Mouse (Mus musculus) intestine, embryonic 16.5 days (tissue): ENCODE measurements around the gene Abo. TPM values are rescaled to one million over a fixed set of nuclear protein-coding genes. Genes with fewer than 3 reads are reported as not detected.
A peak's percentile ranks its signal among the peaks of the same experiment; 100 is the strongest.
"Not testable (repeated sequence)": the region's sequence is repeated elsewhere in the genome, so short reads cannot be mapped to it uniquely, and the experiment has no call there.

Experiments used
- ATAC-seq: fragments of 200-750 bp; cut with Nextera tagmentation; 2 replicates; pipeline ENCODE4 v1.8.0; 2017; ENCODE audit warnings: moderate TSS enrichment, moderate library complexity
- H3K27ac ChIP-seq: fragments of 300-500 bp; sonication (generic); 2 replicates; pipeline ENCODE4 v1.5.1; 2014; ENCODE audit warnings: mild to moderate bottlenecking, low read length
- H3K27me3 ChIP-seq: fragments of 300-500 bp; sonication (generic); replicated peaks from 2 replicates; pipeline ENCODE4 v1.6.1; 2014; ENCODE audit warnings: low read length, control low read depth, mixed read lengths; ENCODE audit not compliant: control insufficient read depth, insufficient read depth
- H3K36me3 ChIP-seq: fragments of 300-500 bp; sonication (generic); 2 replicates; pipeline ENCODE4 v1.6.1; 2014; ENCODE audit warnings: low read length, control low read depth; ENCODE audit not compliant: control insufficient read depth, insufficient read depth
- H3K4me1 ChIP-seq: fragments of 300-500 bp; sonication (generic); 2 replicates; pipeline ENCODE4 v1.6.1; 2014; ENCODE audit warnings: low read length, control low read depth, mixed read lengths; ENCODE audit not compliant: control insufficient read depth, insufficient read depth
- H3K4me2 ChIP-seq: fragments of 300-500 bp; sonication (generic); 2 replicates; pipeline ENCODE4 v1.6.1; 2014; ENCODE audit warnings: low read depth, low read length, control low read depth
- H3K4me3 ChIP-seq: fragments of 300-500 bp; sonication (generic); 2 replicates; pipeline ENCODE4 v1.5.1; 2014; ENCODE audit warnings: mild to moderate bottlenecking, low read length
- H3K9ac ChIP-seq: fragments of 300-500 bp; sonication (generic); 2 replicates; pipeline ENCODE4 v1.6.1; 2014; ENCODE audit warnings: low read depth, low read length
- H3K9me3 ChIP-seq: fragments of 300-500 bp; sonication (generic); 2 replicates; pipeline ENCODE4 v1.6.1; 2016; ENCODE audit warnings: low read length, control low read depth; ENCODE audit not compliant: control insufficient read depth
- WGBS: fragments of 180-500 bp; shearing (Covaris S2); extraction: QIAGEN DNeasy Blood & Tissue Kit; methylation state at CpG from one replicate; pipeline ENCODE4 v1.1.7; 2014; 5-methylcytosine and 5-hydroxymethylcytosine counted together
- polyA plus RNA-seq: library from polyadenylated mRNA; unstranded; fragments of >200 nt; fragmentation: Nextera tagmentation; extraction: Ambion mirVana; gene quantifications from 2 replicates; pipeline ENCODE4 v1.2.1, GENCODE M21; 2015

The Abo gene
- polyA plus RNA-seq, 1 experiment from 2014 or later = 0.21 TPM

DNA sequence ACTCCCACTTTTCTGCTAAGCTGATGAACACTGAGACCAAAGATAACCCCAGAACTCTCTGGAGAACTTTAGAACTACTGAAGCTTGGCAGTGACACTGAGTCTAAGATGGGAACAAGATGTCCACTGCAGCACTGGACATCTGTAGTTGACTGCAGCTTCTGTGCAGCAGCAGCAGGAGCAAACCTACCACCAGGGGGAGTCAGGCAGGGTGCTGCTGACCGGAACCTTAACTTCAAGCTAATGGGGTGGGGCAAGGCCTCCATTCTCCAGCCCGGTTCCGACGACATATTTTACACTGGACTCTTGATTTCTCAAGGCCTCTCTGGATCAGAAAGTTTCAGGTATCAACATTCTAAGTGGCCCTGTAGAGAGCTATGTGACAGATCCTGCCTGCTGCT lies 42.3 kb upstream of the Abo start:
- no peak for ATAC-seq

DNA sequence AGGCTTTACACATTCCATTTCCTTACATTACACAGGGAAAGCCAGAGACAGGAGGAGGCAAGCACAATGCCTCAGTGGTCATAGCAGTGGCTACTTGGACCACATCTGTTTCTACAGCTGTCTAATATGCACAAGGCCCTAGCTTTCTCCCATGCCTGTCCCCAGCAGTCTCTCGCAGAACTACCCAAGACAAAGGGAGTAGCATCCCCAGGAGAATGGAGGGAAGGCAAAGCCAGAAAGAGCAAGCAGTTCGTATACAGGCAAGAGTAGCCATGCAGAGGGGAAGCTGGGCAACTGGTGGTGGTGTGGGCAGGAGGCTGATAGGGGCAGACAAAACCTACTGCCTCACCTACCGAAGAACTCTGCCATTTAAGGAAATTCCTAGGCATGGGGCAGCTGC lies 41.7 kb upstream of the Abo start:
- WGBS = 84% methylated on average over 3 of the region's 3 CpGs

More for the DNA sequence above, 42.3 kb upstream of the Abo start:
- no peaks in the 10 kb centered on the region for H3K27me3 ChIP-seq
- H3K4me3 ChIP-seq = no peak overlapping the region
- H3K9me3 ChIP-seq = no peaks in the 10 kb centered on the region
- no peak overlapping the region for H3K9ac ChIP-seq
- peaks cover 19% of the 10 kb centered on the region for H3K36me3 ChIP-seq
- WGBS = 52% methylated on average over 4 of the region's 4 CpGs
- peaks cover 22% of the 10 kb centered on the region for H3K4me1 ChIP-seq
- H3K27ac ChIP-seq = no peak overlapping the region
- H3K4me2 ChIP-seq = no peak overlapping the region

DNA sequence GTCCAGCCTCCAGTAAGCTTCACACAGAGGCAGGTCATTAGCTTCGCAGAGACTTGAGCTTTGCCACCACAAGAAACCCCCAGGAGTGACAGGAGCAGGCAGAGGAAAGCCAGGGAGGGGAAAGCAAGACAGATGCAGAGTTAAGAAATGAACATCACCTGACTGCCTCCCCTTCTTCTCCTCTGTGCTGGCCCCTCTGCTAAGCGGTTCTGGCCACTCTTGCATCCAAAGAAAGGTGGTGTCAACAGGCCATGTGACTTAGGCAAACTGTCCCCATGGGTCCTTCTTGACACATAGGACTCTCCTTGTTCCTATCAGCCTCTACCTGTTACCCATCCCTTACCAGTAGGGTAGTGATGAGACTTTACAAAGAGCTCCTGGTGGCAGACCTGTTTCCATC lies 41.2 kb upstream of the Abo start:
- Histone ChIP-seq H3K9ac (peak overlapping the region; percentile 9; the same call in 1 of the 2 replicates), H3K4me1 (peaks cover 29% of the 10 kb centered on the region), H3K27ac (no peak overlapping the region), H3K4me3 (no peak overlapping the region), H3K4me2 (no peak overlapping the region), H3K9me3 (no peaks in the 10 kb centered on the region), H3K27me3 (no peaks in the 10 kb centered on the region), H3K36me3 (peaks cover 17% of the 10 kb centered on the region)
- no peak for ATAC-seq
- 90% methylated on average over 2 of the region's 2 CpGs for WGBS

More for the DNA sequence above, 41.7 kb upstream of the Abo start:
- no peak overlapping the region for H3K9ac ChIP-seq
- no peak overlapping the region for H3K4me3 ChIP-seq
- no peaks in the 10 kb centered on the region for H3K9me3 ChIP-seq
- H3K36me3 ChIP-seq = peaks cover 17% of the 10 kb centered on the region
- H3K27me3 ChIP-seq = no peaks in the 10 kb centered on the region
- peaks cover 24% of the 10 kb centered on the region for H3K4me1 ChIP-seq
- ATAC-seq = no peak
- no peak overlapping the region for H3K27ac ChIP-seq
- no peak overlapping the region for H3K4me2 ChIP-seq

DNA sequence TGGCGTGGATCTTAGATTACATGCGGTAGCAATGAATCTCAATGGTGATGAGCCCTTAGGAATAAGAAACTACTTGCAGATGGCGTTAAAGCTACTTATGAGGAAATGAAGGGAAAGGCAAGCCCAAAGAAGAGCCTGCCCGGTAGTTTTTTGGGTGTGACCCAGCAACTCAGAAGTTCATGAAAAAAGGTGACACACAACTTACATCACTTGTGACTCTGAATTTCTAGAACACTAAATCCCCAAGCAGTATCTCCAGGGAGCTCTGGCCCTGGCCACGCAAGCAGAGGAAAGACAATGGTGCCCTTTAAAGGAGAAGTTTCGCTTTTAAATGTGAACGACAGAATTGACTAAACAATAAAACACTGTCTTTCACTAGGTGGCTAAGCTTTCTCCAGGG lies 38.5 kb upstream of the Abo start:
- Histone ChIP-seq H3K4me2 (peak overlapping the region; percentile 74), H3K4me3 (peak overlapping the region; percentile 81), H3K27me3 (no peaks in the 10 kb centered on the region), H3K36me3 (peaks cover 31% of the 10 kb centered on the region), H3K4me1 (peaks cover 20% of the 10 kb centered on the region), H3K9me3 (no peaks in the 10 kb centered on the region), H3K27ac (peak overlapping the region; percentile 74), H3K9ac (peak overlapping the region; percentile 87)
- ATAC-seq = no peak
- WGBS = 8% methylated on average over 7 of the region's 7 CpGs

DNA sequence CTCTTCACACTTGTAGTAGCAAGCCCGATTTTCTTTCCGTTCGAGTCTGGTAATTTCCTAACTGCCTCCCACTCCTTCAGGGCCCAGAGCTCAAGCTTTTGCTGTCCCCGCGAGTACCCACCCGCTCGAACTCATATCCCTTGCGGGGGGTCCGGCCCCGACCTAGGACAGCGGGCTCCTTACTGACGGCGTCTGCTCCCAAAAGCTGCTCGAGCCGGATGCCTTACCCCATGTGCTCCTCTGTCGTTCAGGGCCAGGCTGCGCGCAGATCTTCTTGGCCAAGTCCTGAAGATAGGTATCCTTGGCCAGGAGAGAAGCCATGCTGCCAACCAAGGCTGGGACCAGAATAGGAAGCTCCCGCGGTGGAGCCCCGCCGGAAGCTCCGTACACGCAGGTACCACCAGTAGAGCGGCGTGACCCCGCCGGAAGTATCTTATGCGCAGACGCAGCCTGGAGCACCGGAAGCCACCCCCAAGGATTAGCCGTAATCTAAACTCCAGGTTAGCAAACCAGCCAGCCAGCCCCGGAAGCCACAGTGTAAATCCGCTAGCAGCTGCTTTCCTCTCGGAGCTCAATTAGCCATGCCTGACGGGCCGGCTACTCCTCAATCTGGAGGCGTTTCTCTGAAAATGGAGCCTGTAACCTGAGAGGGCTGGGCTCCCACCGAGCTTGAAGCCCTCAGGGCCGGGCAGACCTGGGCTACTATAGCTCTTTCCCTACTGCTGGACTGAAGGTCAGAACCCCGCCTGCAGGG lies 37.9 kb upstream of the Abo start, which contains the start of gene Surf6:
TSS of gene Surf6 (minus strand) at position 413 of the 754 bp plus-strand sequence.
- peaks cover 34% of the 10 kb centered on the region for H3K36me3 ChIP-seq
- H3K27ac ChIP-seq = peak within 1 kb of the TSS; percentile 74
- peak; percentile 96 for ATAC-seq
- H3K27me3 ChIP-seq = no peaks in the 10 kb centered on the region
- WGBS = under 1% methylated on average over 41 of the region's 41 CpGs
- peak within 1 kb of the TSS; percentile 81 for H3K4me3 ChIP-seq
- H3K4me1 ChIP-seq = peaks cover 19% of the 10 kb centered on the region
- no peaks in the 10 kb centered on the region for H3K9me3 ChIP-seq
- H3K4me2 ChIP-seq = peak within 1 kb of the TSS; percentile 74
- H3K9ac ChIP-seq = peak within 1 kb of the TSS; percentile 87

DNA sequence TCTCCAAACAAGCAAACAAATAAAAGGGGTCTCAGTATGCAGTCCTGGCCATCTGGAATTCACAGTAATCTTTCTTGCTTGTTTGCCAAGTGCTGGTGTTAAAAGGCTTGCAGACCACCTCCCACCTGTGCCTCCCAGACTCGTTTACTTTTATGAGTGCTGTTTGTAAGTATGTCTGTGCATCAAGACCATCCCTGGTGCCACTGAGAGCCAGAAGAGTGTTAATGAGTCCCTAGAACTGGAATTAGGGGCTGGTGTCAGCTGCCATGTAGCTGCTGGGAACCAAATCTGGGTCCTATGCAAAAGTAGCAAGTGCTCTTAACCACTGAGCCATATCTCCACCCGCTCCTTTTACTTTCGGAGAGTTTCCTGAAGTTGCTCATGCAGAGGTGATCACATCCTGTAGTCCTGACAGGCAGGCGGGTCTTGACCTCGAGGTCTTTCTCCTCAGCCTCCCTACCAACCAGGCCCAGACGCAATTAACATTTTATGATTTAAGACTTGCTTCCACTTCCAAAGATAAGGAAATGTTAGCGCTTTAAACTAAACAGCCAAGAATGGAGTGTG lies 37.1 kb upstream of the Abo start:
- H3K9me3 ChIP-seq = no peaks in the 10 kb centered on the region
- H3K4me2 ChIP-seq = peak overlapping the region; percentile 74
- peak overlapping the region; percentile 58 for H3K27ac ChIP-seq
- H3K9ac ChIP-seq = peak overlapping the region; percentile 87
- H3K36me3 ChIP-seq = peaks cover 33% of the 10 kb centered on the region
- no peak for ATAC-seq
- peaks cover 21% of the 10 kb centered on the region for H3K4me1 ChIP-seq
- no peaks in the 10 kb centered on the region for H3K27me3 ChIP-seq
- 6% methylated on average over 7 of the region's 7 CpGs for WGBS
- H3K4me3 ChIP-seq = peak overlapping the region; percentile 81

DNA sequence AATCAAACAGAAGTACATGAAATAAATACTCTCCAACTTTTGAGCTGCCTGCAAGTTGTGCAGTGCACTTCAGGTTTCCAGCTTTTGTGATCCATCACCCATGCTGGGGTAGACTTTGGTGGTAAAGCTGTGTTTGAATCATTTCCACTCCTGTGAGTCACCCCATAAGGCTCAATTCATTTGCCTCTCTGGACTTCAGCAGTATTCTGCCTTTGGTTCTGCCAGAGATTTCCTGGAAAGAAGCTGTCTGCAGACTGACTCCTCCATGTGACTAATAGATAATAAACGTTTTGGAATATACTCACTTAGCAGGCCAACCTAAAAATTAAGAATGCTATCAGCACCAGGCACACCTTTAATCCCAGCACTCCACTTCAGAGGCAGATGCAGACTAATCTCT lies 36.0 kb upstream of the Abo start:
- Histone ChIP-seq H3K9ac (no peak overlapping the region), H3K9me3 (no peaks in the 10 kb centered on the region), H3K4me1 (peaks cover 21% of the 10 kb centered on the region), H3K27ac (no peak overlapping the region), H3K4me2 (no peak overlapping the region), H3K27me3 (no peaks in the 10 kb centered on the region), H3K36me3 (peaks cover 27% of the 10 kb centered on the region), H3K4me3 (no peak overlapping the region)
- 51% methylated on average over 1 of the region's 1 CpGs for WGBS
- ATAC-seq = no peak

DNA sequence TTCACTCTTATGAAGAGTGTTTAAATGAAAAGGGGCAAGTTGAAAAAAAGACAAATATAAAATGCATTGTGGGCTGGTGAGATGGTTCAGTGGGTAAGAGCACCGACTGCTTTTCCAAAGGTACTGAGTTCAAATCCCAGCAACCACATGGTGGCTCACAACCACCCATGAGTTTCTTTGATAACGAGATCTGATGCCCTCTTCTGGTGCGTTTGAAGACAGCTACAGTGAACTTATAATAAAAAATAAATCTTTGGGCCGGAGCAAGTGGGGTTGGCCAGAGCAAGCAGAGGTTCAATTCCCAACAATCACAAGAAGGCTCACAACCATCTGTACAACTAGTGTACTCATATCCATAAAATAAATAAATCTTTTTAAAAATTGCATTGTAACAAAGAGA lies 31.1 kb upstream of the Abo start:
- H3K4me2 ChIP-seq = no peak overlapping the region
- H3K27me3 ChIP-seq = no peaks in the 10 kb centered on the region
- 93% methylated on average over 4 of the region's 4 CpGs for WGBS
- peaks cover 45% of the 10 kb centered on the region for H3K36me3 ChIP-seq
- no peak overlapping the region for H3K27ac ChIP-seq
- H3K9me3 ChIP-seq = no peaks in the 10 kb centered on the region
- peaks cover 4% of the 10 kb centered on the region; the same call in 1 of the 2 replicates for H3K4me1 ChIP-seq
- no peak overlapping the region for H3K4me3 ChIP-seq
- ATAC-seq = no peak
- no peak overlapping the region for H3K9ac ChIP-seq

DNA sequence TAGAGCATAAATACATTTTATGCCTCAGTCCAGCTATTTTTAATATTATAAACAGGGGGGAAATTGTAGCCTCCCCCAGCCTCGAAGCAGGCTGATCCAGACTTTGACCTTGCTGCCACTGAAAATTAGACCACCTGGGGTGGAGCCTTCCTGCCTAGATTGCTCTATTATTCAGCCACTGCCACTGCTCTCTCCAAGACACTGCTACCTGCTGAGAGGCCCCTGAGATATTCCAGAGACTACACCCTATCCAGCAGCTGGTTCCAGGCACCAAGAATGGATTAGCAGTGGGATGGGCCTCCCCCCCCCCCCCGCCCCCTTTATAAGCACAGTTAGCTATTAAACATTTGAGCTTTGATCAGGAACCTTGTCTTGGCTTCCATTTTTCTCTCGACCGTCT lies 21.4 kb upstream of the Abo start:
- H3K27ac ChIP-seq, H3K4me3 ChIP-seq, H3K9me3 ChIP-seq, ATAC-seq, H3K27me3 ChIP-seq, H3K4me1 ChIP-seq, H3K4me2 ChIP-seq, H3K9ac ChIP-seq: not testable (repeated sequence)
- 76% methylated on average over 4 of the region's 4 CpGs for WGBS
- peaks cover 13% of the 10 kb centered on the region for H3K36me3 ChIP-seq
